Mouse (Mus musculus): ENCODE measurements around the gene Abhd14b. TPM values are rescaled to one million over a fixed set of nuclear protein-coding genes. Genes with fewer than 3 reads are reported as not detected.

Abhd14b gene
- total RNA-seq, 2 experiments from 2014 or later, result 13.3 to 13.8 TPM

DNA sequence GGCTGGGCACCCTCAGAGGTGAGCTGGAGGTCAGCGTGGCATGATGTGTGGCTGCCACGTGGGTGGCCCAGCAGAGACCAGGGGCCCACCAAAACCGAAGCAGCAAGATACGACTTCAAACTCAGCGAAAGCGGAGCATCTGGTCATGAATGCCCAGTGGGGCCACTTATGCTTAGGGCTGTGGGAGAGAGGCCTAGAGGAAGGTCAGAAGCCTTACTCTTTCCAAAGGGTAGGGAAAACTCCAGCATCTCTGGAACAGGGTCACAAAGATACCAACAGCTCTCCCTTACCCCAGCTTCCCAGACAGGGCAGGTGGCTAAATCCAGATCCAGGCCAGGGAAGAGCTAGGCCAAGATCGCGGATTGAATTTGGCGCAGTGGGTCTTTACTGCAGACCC is 9.9 kb downstream of the Abhd14b start:
- no peak for DNase-seq
- intact Hi-C loops (cut with DNase I), result no loop called here

DNA sequence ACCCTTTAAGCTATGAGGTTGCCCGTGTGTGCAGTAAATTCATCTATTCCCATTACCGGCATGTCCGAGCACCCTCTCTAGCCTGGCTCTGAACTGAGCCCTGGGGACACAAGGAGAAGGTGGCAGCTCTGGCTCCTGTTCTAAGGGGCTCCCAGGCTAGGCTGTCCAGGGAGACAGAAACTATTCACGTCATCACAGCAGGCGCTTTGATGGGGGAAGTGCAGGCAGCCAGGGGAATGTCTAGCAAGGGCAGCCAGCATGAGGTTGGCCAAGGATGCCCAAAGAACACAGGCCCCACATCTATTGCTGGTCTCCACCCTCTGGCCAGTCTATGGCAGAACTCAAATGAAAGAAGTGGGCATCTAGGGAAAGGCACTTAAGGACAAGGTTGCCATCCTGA is 10.7 kb downstream of the Abhd14b start:
- intact Hi-C loops (cut with DNase I), result no loop called here
- no peak for DNase-seq

DNA sequence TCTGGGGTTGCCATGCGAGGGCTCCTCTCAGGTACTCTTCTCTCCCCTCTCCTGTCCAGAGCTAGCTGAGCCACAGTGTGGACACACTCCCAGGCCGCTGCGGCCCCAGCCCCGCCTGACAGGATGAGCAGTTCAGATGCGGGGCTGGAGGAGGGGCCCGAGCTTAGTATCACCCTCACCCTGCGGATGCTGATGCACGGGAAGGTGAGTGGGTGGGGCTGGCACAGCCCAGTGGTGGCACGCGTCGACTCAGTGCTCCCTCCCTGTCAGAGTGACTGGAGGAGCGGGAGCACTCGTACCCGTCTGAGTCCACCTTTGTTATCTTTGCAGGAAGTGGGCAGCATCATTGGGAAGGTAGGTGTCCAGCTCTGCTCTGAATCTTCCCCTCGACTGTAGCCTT is 12.7 kb downstream of the Abhd14b start:
- no peak for DNase-seq
- intact Hi-C loops (cut with DNase I), result no loop called here

DNA sequence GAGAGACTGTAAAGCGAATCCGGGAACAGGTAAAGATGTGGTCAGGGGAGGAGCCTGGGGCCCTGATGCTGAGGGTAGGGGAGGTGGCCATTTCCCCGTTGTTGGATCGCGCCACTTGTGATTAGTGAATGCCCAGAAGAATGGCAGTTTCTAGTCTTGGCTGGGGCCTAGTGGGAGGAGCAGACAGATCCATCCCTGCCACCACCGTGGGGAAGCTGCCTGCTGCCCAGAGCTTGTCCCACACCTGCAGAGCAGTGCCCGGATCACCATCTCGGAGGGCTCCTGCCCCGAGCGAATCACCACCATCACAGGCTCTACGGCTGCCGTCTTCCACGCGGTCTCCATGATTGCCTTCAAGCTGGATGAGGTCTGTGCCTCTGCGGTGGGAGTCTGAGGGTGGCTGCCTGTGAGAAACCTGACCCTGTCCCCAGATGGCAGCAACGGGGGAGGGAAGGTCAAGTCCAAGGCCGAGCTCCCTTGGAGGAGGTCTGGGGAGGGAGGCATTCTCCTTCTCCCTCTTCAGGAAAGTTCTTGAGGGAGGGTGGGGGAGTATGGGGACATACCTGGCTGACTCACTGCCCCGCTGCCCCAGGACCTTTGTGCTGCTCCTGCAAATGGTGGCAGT is 13.3 kb downstream of the Abhd14b start:
- intact Hi-C loops (cut with DNase I), result no loop called here
- DNase-seq, result peak; percentile 52

DNA sequence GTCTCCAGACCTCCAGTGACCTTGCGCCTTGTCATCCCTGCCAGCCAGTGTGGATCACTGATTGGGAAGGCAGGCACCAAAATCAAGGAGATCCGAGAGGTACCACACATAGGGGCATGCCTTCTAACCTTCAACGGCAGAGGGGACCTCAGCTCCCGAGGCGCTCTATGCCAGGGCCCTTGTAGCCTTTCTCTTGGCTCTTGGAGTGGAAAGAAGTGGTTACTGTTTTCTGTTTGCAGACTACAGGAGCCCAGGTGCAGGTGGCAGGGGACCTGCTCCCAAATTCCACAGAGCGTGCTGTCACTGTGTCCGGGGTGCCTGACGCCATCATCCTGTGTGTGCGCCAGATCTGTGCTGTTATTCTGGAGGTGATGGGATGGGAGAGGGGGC is 13.8 kb downstream of the Abhd14b start:
- intact Hi-C loops (cut with DNase I), result no loop called here
- no peak for DNase-seq

DNA sequence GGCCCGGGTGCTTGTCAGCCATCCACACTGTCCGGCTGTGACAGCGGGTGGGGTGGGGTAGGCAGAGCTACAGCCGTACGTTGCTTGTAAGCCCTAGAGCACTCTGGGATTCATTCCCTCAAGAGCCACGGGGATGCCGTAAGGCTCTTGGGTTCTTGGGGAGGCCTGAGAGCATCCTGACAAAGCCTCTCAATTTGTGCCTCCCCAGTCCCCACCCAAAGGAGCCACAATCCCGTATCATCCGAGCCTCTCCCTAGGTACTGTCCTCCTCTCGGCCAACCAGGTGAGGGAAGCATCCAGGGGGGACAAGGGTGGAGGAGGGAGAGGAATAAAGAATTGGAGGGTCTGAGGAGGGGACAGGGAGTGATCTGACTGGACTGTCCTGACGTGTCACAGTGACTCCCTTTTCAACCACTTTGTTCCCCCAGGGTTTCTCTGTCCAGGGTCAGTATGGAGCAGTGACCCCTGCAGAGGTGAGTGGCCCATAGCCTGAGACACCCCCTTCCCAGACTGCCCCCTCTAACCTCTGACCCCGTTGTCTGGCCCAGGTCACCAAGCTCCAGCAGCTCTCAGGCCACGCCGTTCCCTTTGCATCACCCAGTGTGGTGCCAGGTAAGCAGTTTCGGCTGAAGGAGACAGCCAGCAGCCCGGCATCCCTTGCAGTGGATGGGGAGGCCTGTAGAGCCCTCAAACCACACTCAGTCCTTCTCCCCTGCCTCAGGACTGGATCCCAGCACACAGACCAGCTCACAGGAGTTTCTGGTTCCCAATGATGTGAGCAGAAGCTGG is 14.6 kb downstream of the Abhd14b start:
- intact Hi-C loops (cut with DNase I), result no loop called here
- DNase-seq, result no peak

DNA sequence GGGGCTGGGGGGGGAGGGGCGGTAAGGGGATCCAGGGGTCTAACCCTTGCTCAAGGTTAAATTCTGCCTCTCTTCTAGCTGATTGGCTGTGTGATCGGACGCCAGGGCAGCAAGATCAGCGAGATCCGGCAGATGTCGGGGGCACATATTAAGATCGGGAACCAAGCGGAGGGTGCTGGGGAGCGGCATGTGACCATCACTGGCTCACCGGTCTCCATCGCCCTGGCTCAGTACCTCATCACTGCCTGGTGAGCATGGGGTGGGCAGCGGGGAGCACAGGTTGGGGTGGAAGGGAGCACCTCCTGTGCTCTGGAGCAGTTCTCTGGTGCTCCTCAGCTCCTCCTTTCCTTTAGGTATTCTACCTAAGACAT is 15.2 kb downstream of the Abhd14b start:
- intact Hi-C loops (cut with DNase I), result no loop called here

DNA sequence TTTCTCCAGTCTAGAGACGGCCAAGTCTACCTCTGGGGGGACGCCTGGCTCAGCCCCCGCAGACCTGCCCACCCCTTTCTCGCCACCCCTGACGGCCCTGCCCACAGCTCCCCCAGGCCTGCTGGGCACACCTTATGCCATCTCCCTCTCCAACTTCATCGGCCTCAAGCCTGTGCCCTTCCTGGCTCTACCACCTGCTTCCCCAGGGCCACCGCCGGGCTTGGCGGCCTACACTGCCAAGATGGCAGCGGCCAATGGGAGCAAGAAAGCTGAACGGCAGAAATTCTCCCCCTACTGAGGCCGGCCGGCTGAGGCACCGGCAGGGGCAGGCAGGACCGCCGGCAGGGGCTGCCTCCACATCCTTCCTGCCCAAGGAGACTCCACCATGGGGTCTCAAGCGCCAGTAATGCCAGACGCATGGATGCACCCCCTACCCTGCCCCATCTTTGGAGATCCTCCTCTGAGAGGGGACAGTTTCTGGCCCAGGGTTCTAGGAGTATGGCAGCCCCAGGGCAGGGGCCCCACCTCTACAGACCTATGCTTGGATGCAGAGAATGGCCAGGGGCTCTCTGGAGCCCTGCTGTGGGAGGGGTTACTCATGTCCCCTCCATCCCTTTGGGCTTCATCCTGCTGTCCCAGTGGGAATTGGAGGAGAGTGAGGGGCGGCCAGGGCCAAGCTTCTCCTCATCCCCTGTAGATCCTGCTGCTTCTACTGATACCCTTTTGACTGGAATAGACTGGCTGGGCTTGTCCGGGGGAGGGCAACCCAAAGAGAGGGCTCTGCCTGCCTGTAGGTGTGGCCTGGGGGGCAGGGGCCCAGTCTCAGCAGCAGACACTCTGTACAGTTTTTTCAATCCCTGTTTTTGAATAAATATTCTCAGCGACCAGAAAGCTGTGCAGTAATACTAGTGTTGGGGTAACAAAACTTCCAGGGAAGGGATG is 16.1 kb downstream of the Abhd14b start:
- intact Hi-C loops (cut with DNase I), result no loop called here
- peak; percentile 86 for DNase-seq

More for the DNA sequence above, 15.2 kb downstream of the Abhd14b start:
- DNase-seq, result no peak

DNA sequence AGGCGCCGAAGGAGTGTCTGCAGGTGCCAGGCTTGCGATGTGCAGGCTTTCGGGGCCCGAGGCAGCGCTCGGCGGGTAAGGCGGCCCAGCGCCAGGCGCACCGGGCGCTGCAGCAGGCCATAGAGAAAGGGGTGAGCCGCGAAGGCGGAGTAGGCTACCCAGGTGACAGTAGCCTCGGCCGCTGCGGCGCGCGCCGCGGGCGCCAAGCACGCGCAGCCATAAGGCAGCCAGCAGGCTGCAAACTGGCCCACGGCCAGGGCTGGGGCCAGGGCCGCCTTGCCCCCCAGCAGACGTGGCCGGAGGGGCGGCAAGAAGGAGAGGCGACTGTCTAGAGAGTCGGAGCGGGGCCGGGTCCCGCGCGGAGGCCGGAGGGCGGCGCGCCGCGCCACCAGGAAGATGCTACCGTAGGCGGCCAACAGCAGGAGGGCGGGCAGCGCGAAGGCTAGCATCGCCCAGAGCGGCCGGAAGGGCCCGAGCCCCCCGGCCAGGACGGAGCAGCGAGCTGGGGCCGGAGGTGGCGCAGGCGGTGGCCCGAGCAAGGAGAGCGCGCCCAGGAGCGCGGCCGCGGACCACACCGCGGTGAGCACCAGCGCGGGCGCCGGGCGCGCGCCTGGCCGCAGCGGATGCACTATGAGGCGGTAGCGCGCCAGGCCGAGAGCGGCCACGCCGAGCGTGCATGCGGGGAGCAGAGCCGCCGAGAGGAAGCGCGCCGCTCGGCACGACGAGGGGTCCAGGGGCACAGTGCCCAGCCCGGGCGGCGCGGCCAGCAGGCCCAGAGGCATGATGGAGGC is 17.7 kb downstream of the Abhd14b start:
- DNase-seq, result peak; percentile 90
- intact Hi-C loops (cut with DNase I), result no loop called here

DNA sequence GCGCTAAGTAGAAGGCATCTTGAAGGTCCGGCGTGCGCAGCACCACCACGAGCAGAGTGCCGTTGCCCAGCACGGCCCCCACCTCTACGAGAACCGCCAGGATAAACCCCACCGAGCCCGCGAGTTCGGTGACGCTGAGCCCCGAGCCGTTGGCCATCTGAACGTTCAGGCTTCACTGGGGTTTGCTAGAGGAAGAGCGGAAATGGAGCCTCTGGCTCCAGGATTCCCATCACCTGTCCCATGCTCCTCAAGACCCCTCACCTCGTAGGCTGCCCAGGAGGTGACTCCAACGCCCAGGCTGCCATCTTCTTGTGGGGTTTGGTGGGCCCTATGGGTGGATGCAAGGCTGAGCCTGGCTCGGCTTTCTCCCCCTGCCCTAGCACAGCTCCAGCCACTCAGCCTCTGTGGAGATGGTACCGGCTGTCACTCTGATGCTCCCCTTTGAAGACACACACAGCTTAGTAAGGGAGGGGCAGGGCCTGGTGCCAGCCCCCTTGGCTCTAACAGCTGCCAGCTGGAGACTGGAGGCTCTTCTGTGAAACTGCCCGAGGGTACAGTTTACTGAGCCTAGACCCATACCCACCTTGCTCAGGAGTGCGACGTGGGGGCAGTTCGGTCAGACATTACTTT is 18.4 kb downstream of the Abhd14b start, which contains the start of gene Gpr62:
TSS of gene Gpr62 (minus strand) at position 368 of the 630 bp plus-strand sequence.
- DNase-seq, result peak; percentile 95
- intact Hi-C loops (cut with DNase I), result no loop called here

DNA sequence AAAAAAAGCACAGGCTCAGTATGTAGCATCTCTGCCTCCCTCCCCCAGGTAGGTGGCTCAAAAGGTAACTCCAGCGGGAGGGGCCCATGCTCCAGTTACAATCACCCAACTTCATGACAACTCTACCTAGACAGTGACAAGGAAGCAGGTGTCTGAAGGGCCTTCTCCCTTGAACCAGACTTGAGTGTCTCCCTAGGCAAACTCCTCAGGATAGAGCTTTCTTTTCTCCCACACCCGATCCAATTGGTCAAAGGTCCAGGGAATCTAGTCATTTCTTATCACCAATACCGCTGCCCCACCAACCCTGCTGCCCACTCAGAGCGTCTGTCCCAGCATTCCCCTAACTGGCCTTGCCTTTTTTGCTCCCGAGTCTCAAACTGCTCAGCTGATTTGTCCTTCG is 19.5 kb downstream of the Abhd14b start:
- intact Hi-C loops (cut with DNase I), result no loop called here
- DNase-seq, result no peak

DNA sequence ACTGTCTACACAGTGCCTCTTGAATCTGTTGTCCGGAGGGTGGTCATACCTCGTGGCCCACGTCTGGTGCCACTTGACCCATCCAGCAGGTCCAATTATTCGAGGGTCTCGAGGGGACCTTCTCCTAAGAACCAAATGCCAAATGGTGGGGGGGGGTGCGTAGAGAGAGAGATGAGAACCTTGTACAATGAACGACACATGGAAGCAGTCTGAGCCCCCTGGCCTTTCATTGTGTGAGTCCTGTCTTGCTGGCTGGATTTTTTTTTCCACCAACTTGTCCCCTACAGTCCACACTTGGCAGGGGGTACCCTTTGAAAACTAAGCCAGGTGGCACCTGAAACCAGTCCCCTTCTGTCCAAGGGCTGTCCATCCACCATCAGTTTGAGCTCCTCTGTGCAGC is 20.5 kb downstream of the Abhd14b start:
- intact Hi-C loops (cut with DNase I), result no loop called here

DNA sequence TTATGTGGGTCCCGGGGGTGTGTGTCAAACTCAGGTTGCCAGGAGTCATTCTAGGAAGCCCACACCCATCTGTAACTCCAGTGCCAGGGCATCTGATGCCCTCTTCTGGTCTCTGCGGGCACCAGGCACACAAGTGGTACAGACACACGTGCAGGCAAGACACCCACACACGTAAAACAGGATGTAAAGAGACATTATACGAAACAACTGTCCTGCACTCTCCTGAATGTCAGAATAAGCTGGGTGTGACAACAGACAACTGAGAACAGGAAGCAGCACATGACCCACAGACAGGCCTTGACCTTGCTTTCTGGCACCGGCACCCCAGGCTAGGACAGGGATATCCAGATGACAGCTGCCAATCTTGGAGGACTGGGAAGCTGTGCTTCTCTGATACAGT is 22.1 kb downstream of the Abhd14b start:
- intact Hi-C loops (cut with DNase I), result no loop called here
- no peak for DNase-seq

More for the DNA sequence above, 20.5 kb downstream of the Abhd14b start:
- no peak for DNase-seq

DNA sequence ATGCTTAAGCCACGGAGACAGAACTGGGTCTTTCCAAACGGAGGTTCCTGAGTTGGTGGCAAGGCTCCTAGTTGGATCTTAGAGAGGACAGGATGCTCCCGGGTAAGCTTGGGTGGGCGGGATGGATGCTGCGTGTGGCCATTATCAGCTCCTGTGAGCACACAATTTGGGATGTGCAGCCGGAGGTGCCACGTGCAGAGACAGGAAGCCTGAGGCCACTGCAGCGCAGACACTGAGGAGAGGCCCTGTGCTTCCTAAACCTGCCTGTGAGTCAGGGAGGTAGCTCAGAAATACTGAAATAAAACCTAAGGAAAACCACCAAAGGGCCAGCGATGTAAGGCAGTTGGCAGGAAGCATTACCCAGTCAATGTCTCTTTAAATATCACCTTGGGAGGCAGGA is 22.5 kb downstream of the Abhd14b start:
- no peak for DNase-seq
- intact Hi-C loops (cut with DNase I), result no loop called here

DNA sequence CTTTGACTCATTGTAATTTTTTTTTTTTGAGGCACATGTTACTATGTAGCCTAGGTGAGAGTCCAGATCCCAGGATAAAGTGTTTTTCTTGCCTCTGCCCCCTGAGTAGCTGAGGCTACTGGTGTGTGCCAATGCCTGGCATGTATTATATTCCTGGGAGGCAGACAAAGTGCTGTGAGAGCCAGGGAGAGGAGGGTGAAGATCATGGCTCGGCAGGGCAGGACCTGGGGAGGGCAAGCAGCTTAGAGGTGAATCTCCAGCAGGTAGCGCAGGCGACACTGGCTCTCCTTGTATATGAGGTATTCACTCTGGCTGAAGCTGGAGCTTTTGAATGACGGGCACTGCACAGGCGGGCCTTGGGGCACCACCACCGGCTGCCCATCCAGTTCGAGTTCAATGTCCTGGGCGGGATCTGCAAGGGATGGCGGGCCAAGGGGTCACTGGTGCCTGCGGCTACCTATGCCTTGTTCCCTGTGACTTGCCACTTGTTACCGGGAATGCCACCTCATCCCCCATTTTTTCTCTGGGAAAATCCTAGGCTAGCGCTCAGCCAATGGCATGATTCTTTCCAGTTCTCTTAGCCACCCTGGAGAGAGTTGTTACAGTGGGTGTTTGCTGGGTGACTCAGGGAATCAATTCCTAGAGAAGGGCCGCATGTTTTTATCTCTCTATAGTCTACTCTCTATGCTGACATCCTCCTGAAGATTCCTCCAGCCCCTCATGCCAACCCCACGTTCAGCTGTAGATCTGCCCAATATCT is 23.9 kb downstream of the Abhd14b start:
- no peak for DNase-seq

DNA sequence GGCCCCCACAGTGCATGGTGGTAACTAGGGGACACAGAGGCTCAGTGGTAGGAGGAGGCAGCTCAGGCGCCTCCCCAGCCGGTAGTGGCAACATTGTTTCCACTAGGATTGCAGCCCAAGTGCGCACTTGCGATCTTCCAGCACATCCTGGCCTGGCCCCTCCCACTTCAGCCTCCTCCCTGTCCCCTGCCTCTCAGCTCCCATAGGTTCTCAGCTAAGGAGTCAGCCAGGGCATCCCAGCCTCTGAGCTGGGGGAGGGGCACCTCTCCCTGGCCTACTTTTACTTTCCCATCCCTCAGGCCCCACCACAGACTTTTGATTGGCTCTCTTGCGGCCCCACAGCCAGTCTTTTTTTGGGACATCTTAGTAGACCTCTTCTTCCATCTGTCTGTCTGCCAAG is 24.6 kb downstream of the Abhd14b start:
- intact Hi-C loops (cut with DNase I), result no loop called here
- peak; percentile 44 for DNase-seq

More for the DNA sequence above, 23.9 kb downstream of the Abhd14b start:
- intact Hi-C loops (cut with DNase I), result no loop called here

DNA sequence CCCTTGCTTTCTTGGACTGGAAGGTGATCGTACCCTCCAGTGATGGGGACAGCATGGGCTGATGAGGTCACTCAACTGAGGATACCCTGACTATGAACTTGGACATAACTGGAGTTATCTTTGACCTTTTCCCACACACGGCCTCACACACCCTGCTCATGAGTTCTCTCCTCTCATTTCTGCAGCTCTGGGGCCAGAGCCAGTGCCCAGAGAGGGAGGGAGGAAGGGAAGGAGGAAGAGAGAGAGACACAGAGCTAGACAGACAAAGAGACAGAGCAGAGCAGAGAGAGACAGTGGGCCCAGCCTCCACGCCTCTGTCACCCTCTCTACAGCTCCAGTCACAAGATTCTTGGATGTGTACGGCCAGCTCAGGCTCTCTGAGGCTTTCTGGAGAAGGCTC is 25.1 kb downstream of the Abhd14b start:
- peak; percentile 0 for DNase-seq
- intact Hi-C loops (cut with DNase I), result no loop called here

DNA sequence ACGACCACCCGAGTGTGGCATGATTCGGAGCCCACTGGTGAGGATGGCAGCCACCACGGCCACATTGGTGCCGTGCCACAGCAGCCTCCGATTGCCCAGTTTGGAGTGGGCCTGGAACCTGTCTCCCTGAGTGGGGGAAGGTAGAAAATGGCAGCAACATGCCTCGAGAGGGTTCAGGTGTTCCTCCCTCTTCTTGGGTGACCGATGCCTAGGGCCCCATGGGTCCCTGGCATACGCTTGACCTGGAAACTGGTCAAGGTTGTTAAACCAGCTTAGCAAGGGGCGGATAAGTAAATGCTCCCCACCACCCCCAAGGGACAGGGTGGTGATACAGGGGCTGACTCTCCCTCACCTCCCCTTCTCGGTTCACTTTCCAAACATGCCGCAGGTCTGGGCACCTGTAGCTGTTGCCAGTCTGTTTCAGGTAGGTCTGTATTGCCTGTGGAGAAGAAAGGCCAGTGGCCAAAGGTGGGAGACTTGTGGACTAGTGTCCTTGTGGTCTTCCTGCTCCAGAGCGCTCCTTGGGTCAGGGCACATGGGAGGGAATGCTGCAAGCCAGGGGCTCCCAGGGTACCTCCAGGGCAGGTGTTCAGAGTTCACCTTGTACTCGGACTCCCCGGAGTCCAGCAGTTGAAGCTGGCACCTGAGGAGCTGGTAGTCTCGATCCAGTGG is 26.0 kb downstream of the Abhd14b start:
- intact Hi-C loops (cut with DNase I), result no loop called here
- peak; percentile 21 for DNase-seq

DNA sequence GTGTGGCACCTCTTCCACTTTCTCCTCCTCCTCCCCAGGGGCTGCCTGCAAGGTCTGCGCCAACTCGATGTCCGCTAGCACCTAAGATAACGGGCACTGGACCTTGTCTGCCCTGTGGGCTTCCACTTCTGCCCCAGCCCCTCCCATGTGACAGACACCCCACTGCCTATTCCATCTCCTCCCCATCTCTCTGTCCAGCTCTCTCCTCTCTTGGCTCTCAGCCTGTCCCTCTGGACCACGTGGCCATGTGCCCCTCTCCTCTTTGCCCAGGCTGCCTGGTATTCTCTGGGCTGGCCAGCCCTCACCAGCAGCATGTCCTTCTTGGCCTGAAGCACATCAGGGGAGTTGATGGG is 26.5 kb downstream of the Abhd14b start:
- peak; percentile 43 for DNase-seq
- intact Hi-C loops (cut with DNase I), result no loop called here
